Mouse (Mus musculus): ENCODE results near the gene Gapdhs. TPM values are rescaled to one million over a fixed set of nuclear protein-coding genes. Genes with fewer than 3 reads are reported as not detected.
"Not testable (repeated sequence)": the region's sequence is repeated elsewhere in the genome, so short reads cannot be mapped to it uniquely, and the experiment has no call there.

Gapdhs gene
- polyA plus RNA-seq (2015; fragmentation: Nextera tagmentation; extraction: Ambion mirVana) = 1.1 and 2.2 TPM in 2 replicates

GRCm38 (mm10) chr7:30743617-30744016 is at the start of gene Gapdhs:
TSS of gene Gapdhs (minus strand) at chr7:30743681.
- H3K4me1 ChIP-seq (replicated peaks); ATAC-seq; H3K27me3 ChIP-seq; H3K9ac ChIP-seq (replicated peaks); H3K4me3 ChIP-seq (replicated peaks); H3K9me3 ChIP-seq; H3K4me2 ChIP-seq (replicated peaks); H3K27ac ChIP-seq: not testable (repeated sequence)
- WGBS = 100% methylated on average over 1 of the region's 4 CpGs
- peaks cover 21% of the 10 kb centered on the region for H3K36me3 ChIP-seq

GRCm38 (mm10) chr7:30791921-30792320 is 48.4 kb upstream of the Gapdhs start:
- no peak for ATAC-seq
- no peak overlapping the region for H3K9ac ChIP-seq (replicated peaks)
- no peak overlapping the region for H3K4me3 ChIP-seq (replicated peaks)
- no peaks in the 10 kb centered on the region for H3K9me3 ChIP-seq
- H3K4me2 ChIP-seq (replicated peaks) = no peak overlapping the region
- no peak overlapping the region for H3K27ac ChIP-seq
- no peaks in the 10 kb centered on the region for H3K27me3 ChIP-seq
- no peaks in the 10 kb centered on the region for H3K36me3 ChIP-seq
- 28% methylated on average over 9 of the region's 9 CpGs for WGBS
- H3K4me1 ChIP-seq (replicated peaks) = no peaks in the 10 kb centered on the region

GRCm38 (mm10) chr7:30790141-30790540 is 46.7 kb upstream of the Gapdhs start:
- H3K4me2 ChIP-seq (replicated peaks) = no peak overlapping the region
- no peaks in the 10 kb centered on the region for H3K27me3 ChIP-seq
- H3K9me3 ChIP-seq = no peaks in the 10 kb centered on the region
- WGBS = 81% methylated on average over 10 of the region's 10 CpGs
- no peak overlapping the region for H3K9ac ChIP-seq (replicated peaks)
- H3K36me3 ChIP-seq = no peaks in the 10 kb centered on the region
- no peak for ATAC-seq
- no peak overlapping the region for H3K4me3 ChIP-seq (replicated peaks)
- peaks cover 7% of the 10 kb centered on the region for H3K4me1 ChIP-seq (replicated peaks)
- H3K27ac ChIP-seq = no peak overlapping the region

GRCm38 (mm10) chr7:30787377-30788022 is 44.0 kb upstream of the Gapdhs start, which contains the start of gene Krtdap:
TSS of gene Krtdap (plus strand) at chr7:30787896.
- H3K9me3 ChIP-seq = no peaks in the 10 kb centered on the region
- no peak for ATAC-seq
- H3K4me3 ChIP-seq (replicated peaks) = no peak within 1 kb of the TSS
- H3K36me3 ChIP-seq = no peaks in the 10 kb centered on the region
- peaks cover 7% of the 10 kb centered on the region for H3K4me1 ChIP-seq (replicated peaks)
- H3K27me3 ChIP-seq = no peaks in the 10 kb centered on the region
- no peak within 1 kb of the TSS for H3K27ac ChIP-seq
- H3K9ac ChIP-seq (replicated peaks) = no peak within 1 kb of the TSS
- 42% methylated on average over 15 of the region's 15 CpGs for WGBS
- H3K4me2 ChIP-seq (replicated peaks) = no peak within 1 kb of the TSS

GRCm38 (mm10) chr7:30785721-30786546 is 42.5 kb upstream of the Gapdhs start:
- Histone ChIP-seq H3K4me3 (replicated peaks) (no peak overlapping the region), H3K9me3 (no peaks in the 10 kb centered on the region), H3K9ac (replicated peaks) (no peak overlapping the region), H3K27me3 (no peaks in the 10 kb centered on the region), H3K36me3 (no peaks in the 10 kb centered on the region), H3K4me2 (replicated peaks) (no peak overlapping the region), H3K27ac (peak overlapping the region; percentile 30; the same call in 1 of the 2 replicates), H3K4me1 (replicated peaks) (peaks cover 7% of the 10 kb centered on the region)
- peak; percentile 74 for ATAC-seq
- 69% methylated on average over 13 of the region's 13 CpGs for WGBS

GRCm38 (mm10) chr7:30785154-30785553 is 41.7 kb upstream of the Gapdhs start:
- Histone ChIP-seq H3K27ac (peak overlapping the region; percentile 30; the same call in 1 of the 2 replicates), H3K4me1 (replicated peaks) (peaks cover 7% of the 10 kb centered on the region), H3K4me3 (replicated peaks) (no peak overlapping the region), H3K4me2 (replicated peaks) (no peak overlapping the region), H3K9me3 (no peaks in the 10 kb centered on the region), H3K9ac (replicated peaks) (no peak overlapping the region), H3K36me3 (no peaks in the 10 kb centered on the region), H3K27me3 (no peaks in the 10 kb centered on the region)
- WGBS = 68% methylated on average over 1 of the region's 1 CpGs
- ATAC-seq = 0 out of 2 replicates have a peak, but pooled peaks have one; percentile 27

- ATAC-seq = no peak
- no peak overlapping the region for H3K4me2 ChIP-seq (replicated peaks)
- peaks cover 7% of the 10 kb centered on the region for H3K4me1 ChIP-seq (replicated peaks)
- no peaks in the 10 kb centered on the region for H3K36me3 ChIP-seq
- H3K27ac ChIP-seq = no peak overlapping the region
- WGBS = 83% methylated on average over 3 of the region's 3 CpGs
- H3K9ac ChIP-seq (replicated peaks) = no peak overlapping the region
- no peaks in the 10 kb centered on the region for H3K27me3 ChIP-seq
- H3K4me3 ChIP-seq (replicated peaks) = no peak overlapping the region
- H3K9me3 ChIP-seq = no peaks in the 10 kb centered on the region
These were observed 39.2 kb upstream of the Gapdhs start for GRCm38 (mm10) chr7:30782658-30783057.

- H3K9me3 ChIP-seq = no peaks in the 10 kb centered on the region
- H3K27me3 ChIP-seq = no peaks in the 10 kb centered on the region
- H3K4me1 ChIP-seq (replicated peaks) = peaks cover 7% of the 10 kb centered on the region
- H3K36me3 ChIP-seq = no peaks in the 10 kb centered on the region
- no peak overlapping the region for H3K27ac ChIP-seq
- no peak overlapping the region for H3K4me2 ChIP-seq (replicated peaks)
- H3K9ac ChIP-seq (replicated peaks) = no peak overlapping the region
- WGBS = 72% methylated on average over 4 of the region's 4 CpGs
- no peak for ATAC-seq
- H3K4me3 ChIP-seq (replicated peaks) = no peak overlapping the region
These were observed 38.3 kb upstream of the Gapdhs start for GRCm38 (mm10) chr7:30781792-30782191.

GRCm38 (mm10) chr7:30777911-30778310 is 34.4 kb upstream of the Gapdhs start:
- Histone ChIP-seq H3K36me3 (no peaks in the 10 kb centered on the region), H3K27me3 (no peaks in the 10 kb centered on the region), H3K9ac (replicated peaks) (no peak overlapping the region), H3K4me1 (replicated peaks) (no peaks in the 10 kb centered on the region), H3K9me3 (no peaks in the 10 kb centered on the region), H3K4me3 (replicated peaks) (no peak overlapping the region), H3K4me2 (replicated peaks) (no peak overlapping the region), H3K27ac (no peak overlapping the region)
- WGBS = 95% methylated on average over 1 of the region's 1 CpGs
- no peak for ATAC-seq

GRCm38 (mm10) chr7:30777081-30777579 is 33.6 kb upstream of the Gapdhs start:
- no peak overlapping the region for H3K4me3 ChIP-seq (replicated peaks)
- H3K27me3 ChIP-seq = no peaks in the 10 kb centered on the region
- H3K4me2 ChIP-seq (replicated peaks) = no peak overlapping the region
- no peak overlapping the region for H3K27ac ChIP-seq
- H3K36me3 ChIP-seq = no peaks in the 10 kb centered on the region
- no peaks in the 10 kb centered on the region for H3K9me3 ChIP-seq
- ATAC-seq = no peak; the same call in 1 of the 2 replicates
- H3K9ac ChIP-seq (replicated peaks) = no peak overlapping the region
- no peaks in the 10 kb centered on the region for H3K4me1 ChIP-seq (replicated peaks)
- 49% methylated on average over 7 of the region's 7 CpGs for WGBS

GRCm38 (mm10) chr7:30776104-30776503 is 32.6 kb upstream of the Gapdhs start:
- Histone ChIP-seq H3K4me3 (replicated peaks) (no peak overlapping the region), H3K9me3 (no peaks in the 10 kb centered on the region), H3K9ac (replicated peaks) (no peak overlapping the region), H3K4me2 (replicated peaks) (no peak overlapping the region), H3K36me3 (no peaks in the 10 kb centered on the region), H3K27ac (no peak overlapping the region), H3K4me1 (replicated peaks) (no peaks in the 10 kb centered on the region), H3K27me3 (no peaks in the 10 kb centered on the region)
- no peak for ATAC-seq
- 93% methylated on average over 9 of the region's 9 CpGs for WGBS

GRCm38 (mm10) chr7:30769236-30769635 is 25.8 kb upstream of the Gapdhs start:
- Histone ChIP-seq H3K4me2 (replicated peaks) (no peak overlapping the region), H3K27me3 (no peaks in the 10 kb centered on the region), H3K9me3 (no peaks in the 10 kb centered on the region), H3K4me1 (replicated peaks) (0 out of 2 replicates have a peak, but pooled peaks cover 2% of the 10 kb centered on the region), H3K36me3 (no peaks in the 10 kb centered on the region), H3K27ac (no peak overlapping the region), H3K9ac (replicated peaks) (no peak overlapping the region), H3K4me3 (replicated peaks) (no peak overlapping the region)
- no peak for ATAC-seq
- WGBS = 26% methylated on average over 9 of the region's 9 CpGs

Measured in midbrain, embryonic 13.5 days (tissue).